Mouse (Mus musculus) embryo, embryonic 9.5 days (tissue): ENCODE measurements around the gene Osbpl3.

Experiments
- DNase-seq: peaks from one replicate; pipeline ENCODE4 v3.0.0-alpha.2; 2017; ENCODE audit errors: extremely low spot score

The Osbpl3 gene

DNA sequence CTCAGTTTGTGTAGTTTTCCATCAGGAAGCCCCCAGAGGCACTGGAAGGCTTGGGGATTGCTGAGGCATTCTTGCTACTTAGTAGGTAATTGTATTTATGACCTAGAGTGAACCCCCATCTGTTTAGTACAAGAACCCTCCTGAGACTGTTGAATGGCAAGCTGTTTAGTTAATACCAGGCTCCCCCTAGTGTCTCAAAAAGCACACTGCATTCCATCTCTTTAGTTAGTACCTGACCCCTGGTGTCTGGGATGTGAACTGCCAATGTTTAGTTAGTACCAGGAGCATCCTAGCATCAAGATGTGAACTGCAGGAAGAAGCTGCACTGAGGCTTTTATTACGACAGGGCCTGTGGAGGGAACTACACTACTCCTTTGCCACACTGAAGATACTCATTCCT, 161.9 kb downstream of the Osbpl3 start:
- DNase-seq, result peak; percentile 78

DNA sequence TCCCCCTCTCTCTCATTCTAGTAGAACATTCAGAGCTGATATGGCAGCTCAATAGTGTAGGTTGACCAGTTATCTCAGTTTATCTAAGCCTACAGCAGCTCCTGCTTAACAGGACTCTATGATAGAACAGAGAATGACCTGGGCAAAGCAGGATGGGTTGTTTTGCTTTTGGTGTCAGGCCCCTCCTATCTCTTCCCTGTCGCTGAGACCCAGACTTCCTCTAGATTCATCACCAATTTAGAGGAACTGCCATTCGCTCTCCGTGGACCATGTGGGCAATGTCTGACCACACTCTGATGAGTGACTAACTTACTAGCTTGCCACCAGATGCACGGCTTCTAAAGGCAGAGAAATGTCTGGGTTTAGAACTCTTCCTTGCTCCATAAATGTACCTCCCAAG, 164.4 kb downstream of the Osbpl3 start:
- no peak for DNase-seq

DNA sequence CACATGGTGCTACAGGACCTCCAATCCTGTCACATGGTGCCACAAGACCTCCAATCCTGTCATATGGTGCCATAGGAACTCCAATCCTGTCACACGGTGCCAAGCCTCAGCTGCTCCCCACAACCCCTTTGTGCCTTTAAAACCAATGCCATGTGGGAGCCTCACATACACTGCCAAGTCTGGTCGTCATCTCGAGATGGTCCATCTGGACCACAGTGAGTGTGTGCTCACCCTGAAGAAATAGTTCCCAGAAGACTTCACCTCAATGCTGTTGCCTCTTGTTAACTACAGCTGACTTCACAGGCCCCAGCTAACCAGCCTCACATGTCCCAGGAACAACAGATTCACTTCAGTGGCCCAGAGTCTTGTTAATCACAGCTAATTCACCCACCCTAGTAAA, 169.1 kb downstream of the Osbpl3 start:
- DNase-seq, result no peak

DNA sequence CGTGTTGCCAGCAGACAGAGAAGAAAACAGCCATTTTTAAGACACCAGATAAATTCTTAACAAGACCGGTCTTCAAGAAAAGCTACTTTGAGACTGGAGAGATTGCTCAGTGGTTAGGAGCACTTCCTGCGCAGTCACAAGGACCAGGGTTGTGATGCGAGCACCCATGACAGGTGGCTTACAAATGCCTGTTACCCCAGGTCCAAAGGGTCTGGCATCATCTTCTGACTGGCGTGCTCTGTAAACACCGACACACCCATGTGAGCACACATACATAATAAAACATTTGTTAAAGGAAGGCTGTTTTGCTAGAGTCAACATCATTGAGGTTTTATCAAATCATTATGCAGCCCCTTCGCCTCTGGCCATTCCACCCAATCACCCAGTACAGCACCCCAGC, 176.4 kb downstream of the Osbpl3 start:
- no peak for DNase-seq

DNA sequence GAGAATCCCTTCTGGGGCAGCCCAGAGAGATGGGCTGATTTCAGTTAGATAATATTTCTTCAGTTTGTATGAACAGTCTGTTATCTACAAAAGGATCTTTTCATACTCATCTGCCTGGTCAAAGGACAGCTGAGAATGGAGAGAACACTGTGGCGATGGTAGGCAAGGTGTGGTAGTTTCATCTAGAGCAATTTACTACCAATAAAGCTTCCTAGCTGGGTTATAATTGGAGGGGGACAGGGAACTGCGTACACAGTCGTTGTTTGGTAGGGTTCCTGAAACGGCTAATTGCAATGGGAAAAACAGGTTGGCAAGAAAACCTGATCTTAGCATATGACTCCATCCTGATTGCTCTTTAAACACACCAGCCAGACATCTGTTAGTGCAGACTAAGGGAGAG, 182.1 kb downstream of the Osbpl3 start:
- DNase-seq, result no peak

DNA sequence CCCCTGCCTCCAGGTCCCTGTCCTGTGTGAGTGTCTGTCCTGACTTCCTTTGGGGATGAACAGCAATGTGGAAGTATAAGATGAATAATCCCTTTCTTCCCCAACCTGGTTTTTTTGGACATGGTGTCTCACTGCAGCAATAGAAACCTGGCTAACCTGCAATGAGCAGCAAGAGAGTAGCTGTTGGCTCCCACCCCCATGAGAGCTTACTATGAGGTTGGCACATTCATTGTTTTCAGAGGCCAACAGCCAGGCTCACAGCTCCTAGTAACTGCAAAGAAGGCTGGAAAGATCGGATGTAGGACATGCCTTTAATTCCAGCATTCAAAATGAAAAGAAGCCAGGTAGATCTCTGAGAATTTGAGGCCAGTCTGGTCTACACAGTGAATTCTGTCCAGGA, 182.6 kb downstream of the Osbpl3 start:
- no peak for DNase-seq

DNA sequence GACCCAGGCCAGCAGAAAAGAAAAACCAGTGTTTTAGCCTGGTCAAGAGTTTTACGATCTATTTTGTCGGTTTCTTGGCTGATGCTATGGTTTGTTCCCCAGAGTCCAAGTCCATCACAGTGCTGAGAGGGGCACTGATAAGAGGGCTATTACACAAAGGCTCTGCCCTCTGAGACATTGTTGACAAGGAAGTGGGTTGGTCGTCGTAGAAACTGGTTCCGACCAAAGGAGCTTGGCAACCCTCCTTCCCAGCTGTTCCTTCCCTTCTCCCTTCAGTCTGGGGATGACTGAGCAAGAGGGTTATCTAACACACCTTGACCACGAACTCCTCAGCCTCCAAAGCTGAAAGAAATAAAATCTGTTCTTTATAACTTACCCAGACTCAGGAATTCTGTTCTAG, 192.3 kb downstream of the Osbpl3 start, which contains the start of gene Gsdme:
TSS of gene Gsdme (minus strand) at position 193 of the 400 bp plus-strand sequence.
- DNase-seq, result no peak

DNA sequence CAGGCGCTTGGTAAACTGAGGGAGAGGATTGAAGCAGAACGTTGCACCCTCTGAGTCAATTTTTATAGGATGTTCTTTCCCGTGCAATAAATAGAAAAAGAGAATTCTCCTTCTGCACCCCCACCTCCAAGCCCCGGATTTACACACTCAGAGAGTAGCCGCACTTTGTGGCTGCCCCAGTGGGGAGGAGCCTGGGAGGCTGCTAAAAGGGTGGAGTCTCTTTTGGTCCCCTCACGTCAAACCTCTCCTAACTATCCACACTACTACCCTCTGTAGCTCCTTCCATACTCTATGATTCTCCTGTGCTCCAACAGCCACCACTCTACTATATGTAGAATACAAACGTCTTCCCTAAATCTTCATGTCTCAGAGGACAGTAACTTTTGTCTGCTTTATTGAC, 193.7 kb downstream of the Osbpl3 start:
- DNase-seq, result no peak

DNA sequence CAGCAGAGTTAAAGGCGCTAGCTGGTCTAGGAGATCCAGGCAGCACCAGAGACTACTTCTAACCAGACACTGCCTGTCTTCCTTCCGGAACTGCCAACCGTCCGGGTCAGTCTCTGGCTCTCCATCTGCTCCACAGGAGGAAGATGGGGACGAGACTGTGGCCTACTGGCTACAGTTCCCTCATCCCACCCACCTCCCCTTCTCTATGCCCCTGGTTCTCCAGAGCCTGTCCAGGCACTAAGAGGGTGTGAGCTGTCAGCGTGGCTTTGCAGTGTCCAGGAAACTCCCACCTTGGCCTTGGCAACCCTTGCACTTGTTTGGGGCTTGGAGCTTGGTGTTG, 194.1 kb downstream of the Osbpl3 start:
- DNase-seq, result no peak

DNA sequence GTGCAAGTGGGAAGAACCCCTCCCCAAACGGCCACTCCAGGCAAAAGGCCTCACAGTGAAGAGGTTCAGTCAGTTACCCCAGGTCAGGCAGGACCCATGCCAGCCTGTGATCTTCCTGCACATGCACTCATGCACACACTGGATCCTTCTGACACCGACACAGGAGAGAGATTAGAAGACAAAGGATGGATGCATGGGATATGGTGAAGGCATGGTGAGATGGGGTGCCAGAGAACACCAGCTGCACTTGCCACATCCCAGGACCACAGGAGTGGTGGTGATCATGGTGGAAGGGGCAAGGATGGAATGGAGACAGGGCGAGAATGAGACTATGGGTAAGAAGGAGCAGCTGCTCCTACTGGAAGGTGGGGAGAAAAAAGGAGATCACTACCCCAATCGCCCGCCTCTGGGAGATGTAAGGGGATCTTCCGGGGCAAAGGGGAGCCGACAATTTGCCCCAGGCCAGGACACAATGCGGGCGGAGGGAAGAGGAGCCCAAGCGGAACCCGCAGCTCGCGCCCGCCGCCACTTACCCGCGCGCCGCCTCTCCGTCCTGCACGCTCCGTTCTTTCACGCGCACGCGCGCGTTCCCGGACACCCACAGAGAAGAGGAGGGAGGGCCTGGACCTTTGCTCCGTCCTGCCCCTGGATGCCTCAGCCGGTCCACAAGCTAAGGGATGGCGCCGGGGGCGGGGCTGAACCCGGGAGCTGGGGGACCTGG, 194.6 kb downstream of the Osbpl3 start:
- DNase-seq, result peak; percentile 87

DNA sequence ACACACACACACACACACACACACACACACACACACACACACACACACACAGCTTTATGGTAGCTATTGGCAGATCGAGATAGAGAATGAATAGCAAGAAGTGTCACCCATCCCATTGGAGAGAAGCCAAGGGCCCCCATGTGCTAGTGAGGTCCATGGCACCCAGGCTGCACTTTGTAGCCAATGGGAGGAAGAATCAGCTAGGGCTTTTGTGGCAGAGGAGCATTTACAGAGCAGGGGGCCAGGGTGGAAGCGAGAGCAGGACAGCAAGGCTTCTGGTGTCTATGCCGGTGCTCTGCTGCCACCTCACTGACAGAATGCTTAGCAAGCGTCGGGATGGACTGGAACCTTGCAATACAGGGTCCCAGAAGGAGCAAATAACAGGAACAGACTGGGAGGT, 200.6 kb downstream of the Osbpl3 start:
- no peak for DNase-seq

DNA sequence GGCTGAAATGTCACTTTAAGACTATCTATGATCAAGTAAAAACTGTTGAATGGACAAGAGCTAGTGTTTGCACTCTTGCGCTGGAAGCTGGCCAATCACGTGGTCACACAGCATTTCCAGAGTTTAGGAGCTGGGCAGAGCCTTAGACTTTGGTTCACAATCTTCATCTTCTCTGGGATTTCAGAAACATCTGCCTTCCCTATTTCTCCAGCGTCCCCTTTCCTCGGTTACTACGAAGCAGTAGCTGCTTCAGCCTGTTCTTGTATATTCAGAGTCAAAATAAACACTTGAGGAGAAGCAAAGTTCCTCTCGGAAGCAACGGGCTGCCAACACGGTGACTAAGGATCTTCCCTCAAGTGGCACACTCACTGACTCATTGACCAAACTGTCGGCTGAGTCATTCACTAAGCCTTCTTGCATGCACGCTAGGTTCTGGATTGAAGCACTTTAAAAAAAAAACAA, 201.2 kb downstream of the Osbpl3 start:
- no peak for DNase-seq

DNA sequence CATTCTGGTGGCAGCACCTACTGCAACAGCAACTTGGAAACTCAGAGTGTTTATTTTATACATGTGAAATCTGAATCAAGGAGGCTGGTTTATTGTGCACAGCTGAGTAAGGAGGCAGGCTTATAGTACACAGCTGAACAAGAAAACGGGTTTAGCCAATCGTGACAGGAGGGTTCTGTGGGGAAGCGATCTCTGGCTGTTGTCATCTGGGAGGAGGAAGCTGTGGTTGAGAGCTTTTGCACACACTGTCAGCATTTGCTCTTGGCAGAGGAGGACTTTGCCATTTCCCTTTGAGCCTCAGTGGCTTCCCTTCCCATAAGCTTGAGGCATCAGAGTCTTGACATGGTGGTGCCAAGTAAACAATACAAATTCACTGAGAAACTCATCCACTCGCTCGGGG, 203.3 kb downstream of the Osbpl3 start:
- no peak for DNase-seq

DNA sequence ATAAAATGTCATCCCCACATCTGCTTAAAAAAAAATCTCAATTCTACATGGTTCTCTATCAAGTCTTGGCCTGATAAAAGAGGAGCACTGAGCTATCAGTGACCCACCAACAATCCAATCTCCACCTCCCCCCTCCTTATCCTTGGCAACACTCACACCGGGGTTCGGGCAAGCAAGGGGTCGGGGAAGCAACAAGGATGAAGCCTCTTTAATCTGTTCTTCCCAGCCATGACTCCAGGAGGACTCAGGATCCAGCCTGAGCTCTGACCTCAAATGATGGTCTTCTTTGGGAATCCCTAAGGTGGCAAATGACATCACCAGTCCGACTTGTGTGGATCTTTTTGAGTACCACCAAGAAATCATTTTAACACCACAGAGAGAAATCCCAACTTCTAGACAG, 208.2 kb downstream of the Osbpl3 start:
- DNase-seq, result no peak

DNA sequence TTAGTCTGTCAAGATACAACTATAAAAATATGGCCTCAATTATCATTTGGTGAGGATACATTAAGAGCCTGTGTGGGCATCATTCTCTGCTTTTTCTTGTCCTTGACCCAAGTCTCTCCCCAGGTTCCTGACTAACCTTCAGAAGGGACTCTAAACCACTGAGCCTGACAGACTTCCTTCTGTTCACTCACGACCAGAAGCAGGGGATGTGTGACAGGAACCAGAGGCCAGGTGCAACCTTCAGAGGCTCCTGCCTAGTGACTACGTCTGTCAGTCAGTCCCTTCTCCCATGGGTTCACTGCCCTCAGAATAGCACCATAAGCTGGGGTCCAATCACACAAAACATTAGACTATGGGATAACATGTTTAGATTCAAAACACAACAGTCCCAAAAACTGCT, 208.6 kb downstream of the Osbpl3 start:
- DNase-seq, result no peak

DNA sequence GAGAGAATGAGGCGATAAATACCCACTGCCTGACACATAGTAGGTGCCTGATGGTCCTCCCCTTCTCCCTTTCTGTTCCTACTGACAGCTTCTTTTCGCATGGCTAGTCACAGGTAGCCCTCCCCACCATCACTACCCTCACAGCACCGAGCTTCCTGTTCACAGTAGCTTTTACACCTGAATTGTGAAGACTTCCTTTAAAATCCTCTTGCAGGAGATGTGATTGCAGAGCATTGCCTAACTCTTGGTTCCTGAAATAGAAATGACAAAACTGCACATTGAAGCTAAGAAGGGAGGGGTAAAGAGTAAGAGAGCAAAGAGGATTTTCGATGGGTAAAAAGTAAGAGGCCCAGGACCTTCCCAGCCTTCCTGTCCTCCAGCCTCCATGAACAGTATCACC, 211.0 kb downstream of the Osbpl3 start:
- DNase-seq, result no peak

DNA sequence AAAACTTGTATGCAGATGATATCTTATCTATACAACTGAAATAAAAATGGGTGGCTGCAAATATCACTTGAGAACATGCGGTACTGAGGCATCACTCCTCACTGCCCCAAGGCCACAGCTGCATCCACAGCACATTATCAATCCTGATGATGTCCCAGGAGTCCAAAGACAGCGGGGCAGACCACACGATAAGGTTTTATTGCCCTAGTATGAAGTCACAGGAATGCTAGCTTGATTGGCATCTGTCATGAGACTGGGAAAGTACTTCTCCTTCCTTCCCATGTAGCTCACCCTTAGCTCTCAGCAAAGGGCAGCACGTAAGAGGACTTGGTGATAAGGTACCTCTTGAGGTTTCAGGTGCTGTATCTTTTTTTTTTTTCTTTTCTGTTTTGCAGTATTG, 211.9 kb downstream of the Osbpl3 start:
- no peak for DNase-seq
